Mouse (Mus musculus): Measurements from ENCODE around the gene Kcnj6. TPM values are rescaled to one million over a fixed set of nuclear protein-coding genes. Genes with fewer than 3 reads are reported as not detected.
"Not testable (repeated sequence)": the region's sequence is repeated elsewhere in the genome, so short reads cannot be mapped to it uniquely, and the experiment has no call there.

Kcnj6 gene
- total RNA-seq, 1 experiment from 2014 or later, result not detected

DNA sequence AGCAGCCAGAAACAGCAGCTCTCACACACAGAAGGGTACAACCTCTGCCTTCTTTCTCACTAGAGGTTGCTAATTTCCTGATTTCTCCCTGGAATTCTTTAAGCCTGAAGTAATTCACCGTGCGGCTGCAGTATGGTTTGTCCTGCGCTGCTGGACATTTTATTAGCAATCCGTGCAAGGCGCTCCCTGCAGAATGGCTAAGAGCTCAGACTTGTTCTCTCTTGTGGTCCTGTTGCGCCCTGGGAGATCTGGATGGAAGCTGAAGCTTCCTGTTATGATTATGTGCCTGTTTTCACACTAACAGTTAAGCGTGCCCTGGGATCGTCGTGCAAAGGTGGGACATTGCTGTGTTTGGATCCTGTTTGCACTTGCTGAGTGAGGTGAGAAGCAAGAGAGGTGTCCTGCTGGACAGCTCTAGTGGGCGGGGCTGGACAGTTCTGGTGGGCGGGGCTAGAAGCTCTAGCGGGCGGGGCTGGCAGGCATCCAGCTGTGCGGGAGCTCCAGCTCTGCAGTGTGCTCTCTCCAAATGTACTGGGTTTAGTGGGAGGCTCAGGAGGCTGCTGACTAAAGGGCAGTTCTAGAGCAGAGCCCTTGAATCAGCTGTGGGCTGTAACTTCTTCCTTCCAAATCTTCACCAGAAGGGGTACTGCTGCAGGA is 131.1 kb downstream of the Kcnj6 start:
- ATAC-seq (ENCODE audit: extremely low read depth, insufficient number of reproducible peaks, low FRiP score, poor library complexity, severe bottlenecking), result no peak

- no peak for ATAC-seq (ENCODE audit: extremely low read depth, insufficient number of reproducible peaks, low FRiP score, poor library complexity, severe bottlenecking)
Measured at GRCm38 (mm10) chr16:94865796-94866195, 131.7 kb downstream of the Kcnj6 start.

GRCm38 (mm10) chr16:94865101-94865500 is 132.4 kb downstream of the Kcnj6 start:
- ATAC-seq (ENCODE audit: extremely low read depth, insufficient number of reproducible peaks, low FRiP score, poor library complexity, severe bottlenecking), result no peak

DNA sequence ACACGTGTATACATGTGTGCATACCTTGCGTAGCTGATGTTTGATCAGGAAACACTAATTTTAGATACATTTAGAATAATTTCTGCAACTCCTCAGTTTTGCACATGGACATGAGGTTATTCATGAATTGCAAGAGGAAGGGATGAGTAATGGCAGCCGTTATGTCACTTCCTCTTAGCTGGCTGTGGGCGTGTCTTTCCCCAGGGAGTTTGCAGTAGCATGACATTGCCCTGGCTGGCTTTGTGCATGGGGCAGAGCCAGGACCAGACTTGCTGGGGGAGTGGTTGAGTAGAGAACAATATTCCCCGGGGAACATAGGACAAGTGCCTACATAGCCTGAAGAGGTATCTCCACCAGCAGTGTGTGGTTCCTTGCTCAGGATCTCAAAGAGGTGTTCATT is 134.0 kb downstream of the Kcnj6 start:
- no peak for ATAC-seq (ENCODE audit: extremely low read depth, insufficient number of reproducible peaks, low FRiP score, poor library complexity, severe bottlenecking)

DNA sequence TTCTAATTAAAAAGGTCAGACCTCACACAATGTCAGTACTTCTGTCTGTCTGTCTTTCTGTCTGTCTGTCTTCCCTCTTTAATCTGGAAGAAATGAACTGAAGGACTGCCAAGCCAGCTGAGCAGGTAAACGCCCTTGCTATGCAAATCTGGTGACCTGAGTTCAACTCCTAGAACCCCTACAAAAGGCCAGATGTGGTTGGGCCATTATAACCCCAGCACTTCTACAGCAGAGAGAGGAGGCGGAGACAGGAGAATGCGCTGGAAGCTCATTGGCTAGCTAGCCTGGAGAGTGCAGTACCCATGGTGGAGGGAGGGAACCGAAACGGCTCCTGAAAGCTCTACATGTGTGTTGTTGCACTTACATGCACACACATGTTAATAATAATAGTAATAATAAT is 141.5 kb downstream of the Kcnj6 start:
- no peak for ATAC-seq (ENCODE audit: extremely low read depth, insufficient number of reproducible peaks, low FRiP score, poor library complexity, severe bottlenecking)

DNA sequence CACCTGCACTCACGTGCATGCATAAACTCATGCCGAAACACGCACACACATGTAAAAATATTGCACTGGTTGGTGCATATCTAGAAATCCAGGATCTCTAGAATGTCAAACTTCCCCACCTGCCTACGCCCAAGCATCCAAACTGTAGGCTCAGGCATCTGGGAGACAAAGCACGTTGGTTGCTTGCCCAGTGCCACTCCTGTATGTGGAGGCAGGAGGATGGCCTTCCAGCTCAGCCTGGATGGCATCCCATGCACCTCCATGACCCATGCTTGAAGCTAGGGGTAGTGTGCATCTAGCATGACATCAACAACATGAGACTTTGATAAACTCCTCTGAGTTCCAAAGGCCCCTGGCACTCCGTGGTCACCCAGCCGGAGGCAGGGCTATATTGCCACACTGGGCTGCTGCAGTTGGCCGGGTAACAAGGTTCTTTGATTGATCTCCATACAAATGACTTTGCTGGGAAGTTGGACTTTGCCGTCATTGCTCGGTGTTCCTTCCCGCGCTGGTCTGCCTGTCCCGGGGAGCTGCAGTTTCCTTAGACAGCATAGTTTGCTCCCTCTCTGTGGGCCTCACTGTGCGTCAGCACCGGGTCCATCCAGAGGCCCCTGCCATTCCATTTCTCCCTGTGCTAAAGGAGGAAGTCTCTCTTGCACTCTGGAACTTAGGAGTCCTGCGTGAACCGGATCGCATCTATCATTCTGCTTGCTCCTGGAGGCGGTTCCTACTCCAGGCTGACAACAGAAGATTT is 144.9 kb downstream of the Kcnj6 start:
- no peak for ATAC-seq (ENCODE audit: extremely low read depth, insufficient number of reproducible peaks, low FRiP score, poor library complexity, severe bottlenecking)

GRCm38 (mm10) chr16:94850393-94850792 is 147.1 kb downstream of the Kcnj6 start:
- ATAC-seq (ENCODE audit: extremely low read depth, insufficient number of reproducible peaks, low FRiP score, poor library complexity, severe bottlenecking), result no peak

- no peak for ATAC-seq (ENCODE audit: extremely low read depth, insufficient number of reproducible peaks, low FRiP score, poor library complexity, severe bottlenecking)
Measured at GRCm38 (mm10) chr16:94845996-94846395, 151.5 kb downstream of the Kcnj6 start.

DNA sequence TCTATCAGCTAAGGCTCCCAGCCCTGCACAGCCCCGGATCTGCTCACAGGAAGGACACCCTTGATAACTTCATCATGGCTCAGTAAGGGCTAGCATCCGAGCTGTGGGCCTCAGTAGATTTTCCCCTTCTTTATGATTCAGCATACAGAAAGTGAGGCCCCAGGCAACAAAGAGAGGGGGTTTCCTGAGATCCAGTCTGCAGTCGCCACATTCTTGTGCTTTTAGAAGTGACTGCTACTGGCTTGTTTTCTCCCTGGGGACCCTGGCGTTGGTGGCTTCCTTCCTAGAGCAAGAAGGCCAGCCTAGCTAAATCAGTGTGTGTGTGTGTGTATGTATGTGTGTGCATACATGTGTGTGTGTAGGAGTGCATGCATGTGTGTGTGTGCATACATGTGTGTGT is 152.7 kb downstream of the Kcnj6 start:
- no peak for ATAC-seq (ENCODE audit: extremely low read depth, insufficient number of reproducible peaks, low FRiP score, poor library complexity, severe bottlenecking)

DNA sequence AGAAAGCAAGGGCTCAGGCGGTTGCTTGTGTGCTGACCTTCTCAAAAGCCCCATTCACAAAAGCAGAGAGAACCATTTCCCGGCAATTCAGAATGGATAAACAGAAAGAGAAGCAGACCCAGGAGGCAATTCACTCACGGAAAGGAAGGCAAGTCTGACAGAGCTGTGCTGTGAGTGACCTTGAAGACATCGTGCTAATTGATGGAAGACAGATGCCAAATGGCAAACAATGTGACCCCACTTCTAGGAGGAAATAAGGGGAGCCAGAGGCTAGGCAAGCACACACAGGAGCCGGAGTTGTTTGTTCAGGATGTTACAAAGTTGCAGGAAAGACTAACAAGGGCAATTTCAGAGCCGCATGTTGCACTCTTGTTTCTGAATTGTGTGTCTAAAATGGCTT is 158.1 kb downstream of the Kcnj6 start:
- no peak for ATAC-seq (ENCODE audit: extremely low read depth, insufficient number of reproducible peaks, low FRiP score, poor library complexity, severe bottlenecking)

DNA sequence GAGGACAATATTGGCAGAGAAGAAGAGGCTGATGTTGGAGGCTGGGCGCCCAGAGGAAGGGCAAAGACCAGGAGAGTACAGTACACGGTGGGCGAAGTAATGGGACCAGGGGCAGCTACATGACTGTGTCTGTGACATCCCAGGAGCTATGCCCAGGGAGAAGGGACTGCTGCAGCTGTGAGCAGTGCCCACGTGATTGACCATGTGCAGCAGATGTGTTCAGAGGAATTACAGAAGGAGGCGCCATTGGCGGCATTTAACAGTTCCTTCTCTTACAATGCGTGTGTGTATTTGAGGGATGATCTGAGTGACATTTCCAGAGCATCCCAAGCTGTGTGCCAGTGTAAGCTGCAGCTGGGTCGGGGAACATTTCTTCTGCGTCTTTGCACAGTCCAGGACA is 159.6 kb downstream of the Kcnj6 start:
- no peak for ATAC-seq (ENCODE audit: extremely low read depth, insufficient number of reproducible peaks, low FRiP score, poor library complexity, severe bottlenecking)

- ATAC-seq (ENCODE audit: extremely low read depth, insufficient number of reproducible peaks, low FRiP score, poor library complexity, severe bottlenecking), result no peak
Measured at GRCm38 (mm10) chr16:94834502-94834901, 163.0 kb downstream of the Kcnj6 start.

DNA sequence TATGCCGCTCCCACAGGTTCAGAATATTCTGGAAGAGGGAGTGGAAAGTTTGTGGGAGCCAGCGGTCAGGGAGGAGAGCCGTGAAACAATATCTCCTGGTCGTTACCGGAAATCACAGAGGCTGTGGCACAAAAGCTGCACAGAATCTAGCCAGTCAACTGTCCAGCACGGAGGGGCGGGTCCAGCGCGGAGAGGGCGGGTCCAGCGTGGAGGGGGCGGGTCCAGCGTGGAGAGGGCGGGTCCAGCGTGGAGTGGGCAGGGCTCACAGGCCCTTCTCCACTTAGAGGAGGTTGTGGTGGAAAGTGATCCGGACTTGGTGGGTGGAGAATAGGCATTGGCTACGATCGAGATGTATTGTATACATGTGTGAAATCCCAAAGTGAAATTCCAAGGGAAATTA is 169.3 kb downstream of the Kcnj6 start:
- no peak for ATAC-seq (ENCODE audit: extremely low read depth, insufficient number of reproducible peaks, low FRiP score, poor library complexity, severe bottlenecking)

DNA sequence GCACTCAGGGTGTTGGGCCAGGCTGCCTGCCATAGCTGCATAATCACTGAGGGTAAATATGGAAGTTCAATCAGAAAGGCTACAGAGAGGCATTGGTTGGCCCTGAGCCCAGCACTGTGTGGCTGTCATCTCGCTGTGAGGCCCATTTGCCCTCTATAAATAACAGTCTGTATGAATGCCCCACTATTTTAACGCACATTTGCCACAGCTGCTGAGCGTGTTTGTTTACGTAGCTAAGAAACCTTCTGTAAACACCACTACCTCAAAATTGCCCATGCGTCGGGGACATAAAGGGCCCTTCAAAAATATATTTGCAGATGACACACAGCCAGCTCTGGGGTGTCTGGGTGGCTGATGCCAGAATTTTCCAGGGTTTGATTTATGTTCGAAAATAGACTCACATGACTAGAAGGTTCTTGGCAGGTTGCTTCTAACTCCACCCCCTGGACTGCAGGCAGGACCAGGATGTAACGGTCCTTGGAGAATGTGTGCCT is 170.4 kb downstream of the Kcnj6 start:
- ATAC-seq (ENCODE audit: extremely low read depth, insufficient number of reproducible peaks, low FRiP score, poor library complexity, severe bottlenecking), result no peak

DNA sequence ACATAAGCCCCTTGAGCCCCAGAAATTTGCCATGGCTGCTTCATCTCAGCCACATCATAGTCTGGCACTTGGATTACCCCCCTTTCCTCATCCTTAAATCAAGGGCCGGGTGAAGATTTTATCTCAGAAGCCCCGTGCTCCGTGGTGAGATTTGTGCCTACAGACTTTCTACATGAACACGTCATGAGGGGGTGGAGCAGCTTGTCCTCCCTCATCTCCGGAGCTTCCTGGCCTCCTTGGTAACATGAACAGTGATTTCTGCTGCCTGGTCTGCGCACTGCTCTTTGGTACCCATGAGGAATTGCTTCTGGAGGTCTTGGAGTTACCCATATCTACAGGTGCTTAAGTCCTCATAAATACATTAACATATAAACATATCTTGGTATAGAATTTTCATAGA is 172.2 kb downstream of the Kcnj6 start:
- no peak for ATAC-seq (ENCODE audit: extremely low read depth, insufficient number of reproducible peaks, low FRiP score, poor library complexity, severe bottlenecking)

DNA sequence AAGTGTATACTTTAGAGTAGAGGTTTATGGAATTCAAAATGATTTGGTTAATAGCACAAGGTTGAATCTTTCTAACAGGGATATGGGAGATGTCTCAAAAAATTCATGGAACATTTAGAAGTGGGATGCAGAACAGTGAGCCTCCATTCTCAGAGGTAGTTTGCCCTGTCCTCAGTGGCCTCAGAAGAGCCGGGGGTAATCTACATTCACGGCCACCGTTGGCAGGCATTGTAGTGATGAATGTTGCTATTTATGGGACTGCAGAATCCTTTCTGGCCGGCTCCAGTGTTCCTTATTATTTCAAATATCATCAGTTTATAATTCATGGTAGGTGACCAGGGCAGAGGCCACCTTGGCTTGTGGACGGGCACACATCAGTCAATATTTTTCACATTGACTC is 174.9 kb downstream of the Kcnj6 start:
- no peak for ATAC-seq (ENCODE audit: extremely low read depth, insufficient number of reproducible peaks, low FRiP score, poor library complexity, severe bottlenecking)

- no peak for ATAC-seq (ENCODE audit: extremely low read depth, insufficient number of reproducible peaks, low FRiP score, poor library complexity, severe bottlenecking)
Measured at GRCm38 (mm10) chr16:94821610-94822009, 175.9 kb downstream of the Kcnj6 start.

DNA sequence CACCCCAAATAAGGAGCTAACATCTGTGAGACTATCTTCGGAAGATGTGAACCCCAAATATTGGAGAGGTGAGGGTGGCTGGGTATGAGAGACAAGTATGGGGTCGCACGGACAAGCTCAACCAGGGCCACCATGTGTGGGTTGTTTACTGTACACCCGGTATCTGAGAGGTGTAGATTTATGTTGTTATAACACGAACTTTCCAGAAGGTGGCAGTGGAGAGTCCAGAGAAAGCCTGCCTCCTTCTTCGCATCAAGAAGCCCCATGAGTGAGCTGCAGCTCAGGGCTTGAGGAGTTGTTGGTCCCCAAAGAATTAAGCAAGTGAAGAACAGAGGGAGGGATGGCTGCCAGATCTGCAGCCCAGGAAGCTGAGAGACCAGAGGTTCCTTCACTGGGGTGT is 181.1 kb downstream of the Kcnj6 start:
- ATAC-seq (ENCODE audit: extremely low read depth, insufficient number of reproducible peaks, low FRiP score, poor library complexity, severe bottlenecking), result no peak

- ATAC-seq (ENCODE audit: extremely low read depth, insufficient number of reproducible peaks, low FRiP score, poor library complexity, severe bottlenecking), result no peak
Measured at GRCm38 (mm10) chr16:94815891-94816290, 181.6 kb downstream of the Kcnj6 start.

DNA sequence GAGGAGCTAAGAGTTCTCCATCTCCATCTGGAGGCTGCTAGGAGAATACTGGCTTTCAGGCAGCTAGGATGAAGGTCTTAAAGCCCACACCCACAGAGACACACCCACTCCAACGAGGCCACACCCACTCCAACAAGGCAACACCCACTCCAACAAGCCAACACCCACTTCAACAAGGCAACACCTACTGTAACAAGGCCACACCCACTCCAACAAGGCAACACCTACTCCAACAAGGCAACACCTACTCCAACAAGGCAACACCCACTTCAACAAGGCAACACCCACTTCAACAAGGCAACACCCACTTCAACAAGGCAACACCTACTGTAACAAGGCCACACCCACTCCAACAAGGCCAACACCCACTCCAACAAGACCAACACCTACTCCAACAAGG is 188.2 kb downstream of the Kcnj6 start:
- ATAC-seq (ENCODE audit: extremely low read depth, insufficient number of reproducible peaks, low FRiP score, poor library complexity, severe bottlenecking), result not testable (repeated sequence)

- no peak for ATAC-seq (ENCODE audit: extremely low read depth, insufficient number of reproducible peaks, low FRiP score, poor library complexity, severe bottlenecking)
Measured at GRCm38 (mm10) chr16:94798241-94798640, 199.3 kb downstream of the Kcnj6 start.

Measured in neutrophil, adult 5-6 weeks (primary cell).